Mouse (Mus musculus): ENCODE measurements around the gene Gopc. TPM values are rescaled to one million over a fixed set of nuclear protein-coding genes. Genes with fewer than 3 reads are reported as not detected.

Gene Gopc
- total RNA-seq (2023): 21.2 TPM

GRCm38 (mm10) chr10:52381845-52382591 lies at the start of gene Gopc:
Gene Gopc, minus strand, starts transcription at chr10:52382124.

GRCm38 (mm10) chr10:52417299-52417997 lies 35.5 kb upstream of the Gopc start, which contains the start of gene Nus1:
Gene Nus1, plus strand, starts transcription at chr10:52417547.

GRCm38 (mm10) chr10:52388922-52389430 lies 7.1 kb upstream of the Gopc start, which contains the start of gene Nepn:
Gene Nepn, plus strand, starts transcription at chr10:52388972.

GRCm38 (mm10) chr10:52358467-52358866 lies 23.5 kb downstream of the Gopc start, which contains the start of gene Gm26741:
Gene Gm26741, plus strand, starts transcription at chr10:52358767.

Other genes with a start within 250 kb of the Gopc start
- not detected for gene Ros1, start 186.9 kb downstream of the Gopc start, total RNA-seq (2023)
- gene Dcbld1, start 148.5 kb downstream of the Gopc start, total RNA-seq (2023): 0.64 TPM
- gene Gm26741, start 23.4 kb downstream of the Gopc start, total RNA-seq (2023): not detected
- not detected for gene Nepn, start 6.8 kb upstream of the Gopc start, total RNA-seq (2023)
- 39.9 TPM for gene Nus1, start 35.4 kb upstream of the Gopc start, total RNA-seq (2023)

All from CD8-positive naive resting alpha-beta T cell, adult 57 days (primary cell).